Mouse (Mus musculus): ENCODE data around the gene Ankrd65.

GRCm38 (mm10) chr4:155776704-155777335 lies 13.4 kb upstream of the Ankrd65 start:
- TF ChIP-seq CTCF (IDR thresholded peaks at IDR 0.05) (no peak), EP300 (IDR thresholded peaks at IDR 0.05; ENCODE audit: insufficient read depth, low read depth, low read length) (no peak)

All from heart, adult 2 months (tissue).